Mouse (Mus musculus) spleen, adult 2 months (tissue): ENCODE data around the gene Olfr1341.

Experiments used
- CTCF ChIP-seq: fragments of 200-500 bp; IDR thresholded peaks from 2 replicates; pipeline ENCODE4 v1.5.1; 2011; ENCODE audit warnings: mild to moderate bottlenecking, inconsistent platforms; ENCODE audit not compliant: insufficient read depth, insufficient read length, insufficient replicate concordance; ENCODE audit errors: extremely low read depth
- POLR2A ChIP-seq: fragments of 200-500 bp; IDR thresholded peaks from 2 replicates; pipeline ENCODE4 v1.6.1; 2011; ENCODE audit warnings: low read depth, low read length, inconsistent platforms

GRCm38 (mm10) chr4:118703223-118703622 lies at the start of gene Olfr1341:
- TF ChIP-seq CTCF (no peak), POLR2A (no peak)
